19 mouse cellular contexts compared by ENCODE assay signal in the genomic region with DNA sequence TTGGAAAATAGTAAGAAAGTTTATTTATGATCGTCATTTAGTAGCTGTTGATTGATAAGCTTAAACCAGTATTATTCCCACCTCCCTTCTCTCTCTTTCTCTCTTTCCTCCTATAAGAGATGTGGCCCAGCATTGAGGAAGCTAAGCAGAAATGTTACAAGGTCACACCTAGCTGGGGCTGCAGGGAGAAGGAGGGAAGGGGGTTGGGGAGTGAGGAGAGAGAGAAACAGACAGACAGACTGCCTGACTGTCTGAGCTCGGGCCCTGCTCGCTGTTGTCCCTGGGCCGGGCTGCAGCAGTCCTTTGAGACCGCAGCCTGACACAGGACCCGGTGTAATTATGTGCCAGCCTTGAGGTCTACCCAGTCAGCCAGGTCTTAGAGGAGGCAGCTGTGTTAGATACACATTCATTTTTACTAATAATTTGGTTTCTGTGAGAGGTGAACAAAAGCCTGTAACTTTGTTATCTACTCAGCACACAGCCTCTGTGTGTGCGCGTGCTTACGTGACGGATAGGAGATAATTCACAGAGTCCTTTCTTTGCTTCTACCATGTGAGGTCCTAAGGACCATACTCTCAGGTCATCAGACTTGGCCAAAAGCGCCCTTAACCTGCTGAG. TPM values are rescaled to one million over a fixed set of nuclear protein-coding genes. Genes with fewer than 3 reads are reported as not detected.
DNase-seq lines count a peak whose midpoint lies in the region; ATAC-seq and TF ChIP-seq lines count a peak whose summit lies in the region.
"Had no signal": no experiment of that assay in that cellular context is flagged by ENCODE, and none has a peak within 500 bp of the region (broad histone marks: within the 10 kb centered on the region; RNA-seq: fewer than 3 reads in every experiment).

No protein-coding gene starts in this region.

- WGBS in heart, embryonic 12.5 days = 76% methylated on average over 11 of the region's 11 CpGs
- 91% methylated on average over 11 of the region's 11 CpGs for WGBS in embryonic facial prominence, embryonic 10.5 days
- 22% methylated on average over 11 of the region's 11 CpGs for WGBS in liver, embryonic 15.5 days (ENCODE audit: insufficient replicate concordance)
- 92% methylated on average over 11 of the region's 11 CpGs for WGBS in kidney, adult 2 months

- ATAC-seq in heart, embryonic 12.5 days (ENCODE audit: insufficient number of reproducible peaks, low FRiP score) = peak; percentile 85
- peak; percentile 79 for ATAC-seq in liver, embryonic 15.5 days (ENCODE audit: insufficient read depth)

- no peak overlapping the region for H3K4me3 ChIP-seq in heart, embryonic 12.5 days
- peak overlapping the region; percentile 5 to 9; a peak in 1 of 4 replicates for H3K4me3 ChIP-seq in MEL (ENCODE audit: control insufficient read depth in 1 of 2, insufficient read depth in 1 of 2, low read depth in 2 of 2, low read length in 2 of 2)
- H3K4me3 ChIP-seq in embryonic facial prominence, embryonic 10.5 days = no peak overlapping the region
- peak overlapping the region; percentile 26 for H3K4me3 ChIP-seq in liver, embryonic 15.5 days (replicated peaks)
- H3K4me3 ChIP-seq in kidney, adult 2 months (ENCODE audit: insufficient read depth, low read depth, low read length) = no peak overlapping the region
- H3K4me3 ChIP-seq: forebrain, embryonic 12.5 days; heart, adult 2 months; limb, embryonic 13.5 days had no signal

- 0 out of 2 replicates have a peak overlapping the region, but pooled peaks have one; percentile 16 for H3K4me2 ChIP-seq in heart, embryonic 12.5 days
- peak overlapping the region; percentile 70 for H3K4me2 ChIP-seq in liver, embryonic 15.5 days
- H3K4me2 ChIP-seq: forebrain, embryonic 12.5 days; limb, embryonic 13.5 days; midbrain, embryonic 11.5 days had no signal

- DNase-seq in heart, postnatal 36 days = no peak
- DNase-seq in MEL (ENCODE audit: low read depth, low spot score) = peak; percentile 79
- no peak for DNase-seq in embryonic facial prominence, embryonic 10.5 days (ENCODE audit: low spot score)
- no peak for DNase-seq in adrenal gland, postnatal 36 days
- no peak for DNase-seq in embryo, embryonic 10.5 days (ENCODE audit: low spot score)
- no peak for DNase-seq in kidney, adult 2 months
- DNase-seq: adrenal gland, adult 8-10 months; cerebellum, postnatal 10 days; heart, adult 2 months; heart, postnatal 4 days; lung, postnatal 10 days had no signal

- H3K27ac ChIP-seq in heart, embryonic 12.5 days (ENCODE audit: poor library complexity, severe bottlenecking) = peak overlapping the region; percentile 61; the same call in 1 of the 2 replicates
- peak overlapping the region; percentile 92 for H3K27ac ChIP-seq in MEL (ENCODE audit: control insufficient read depth, low read depth, low read length)
- H3K27ac ChIP-seq in embryonic facial prominence, embryonic 10.5 days (replicated peaks) = peak overlapping the region; percentile 59
- H3K27ac ChIP-seq in liver, embryonic 15.5 days (replicated peaks) = peak overlapping the region; percentile 96
- H3K27ac ChIP-seq in kidney, adult 2 months (ENCODE audit: insufficient read depth, low read depth, low read length) = no peak overlapping the region
- H3K27ac ChIP-seq: forebrain, embryonic 12.5 days; heart, adult 2 months; kidney, postnatal 0 days; limb, embryonic 13.5 days had no signal

- intact Hi-C loops in heart, postnatal 36 days (cut with DNase I) = loop anchor here (5.0 kb wide), 1 partner anchor 202 kb away; no protein-coding TSS in a partner anchor

- H3K9ac ChIP-seq in heart, embryonic 12.5 days = no peak overlapping the region; the same call in 1 of the 2 replicates
- H3K9ac ChIP-seq in MEL (ENCODE audit: control insufficient read depth, low read depth, low read length, poor library complexity, severe bottlenecking) = peak overlapping the region; percentile 47
- peak overlapping the region; percentile 49; the same call in 1 of the 2 replicates for H3K9ac ChIP-seq in liver, embryonic 15.5 days
- H3K9ac ChIP-seq: forebrain, embryonic 12.5 days; limb, embryonic 13.5 days had no signal

- H3K79me2 ChIP-seq in MEL (ENCODE audit: control insufficient read depth, insufficient read depth, low read length, poor library complexity) = peaks cover 5% of the 10 kb centered on the region

- TF ChIP-seq CTCF in MEL (IDR thresholded peaks at IDR 0.05 in 2 of 3, conservative IDR thresholded peaks at IDR 0.05 in 1 of 3; ENCODE audit: control insufficient read depth in 1 of 3, insufficient read depth in 1 of 3, low read depth in 2 of 3, low read length in 3 of 3, poor library complexity in 1 of 3, severe bottlenecking in 1 of 3) = no peak
- TF ChIP-seq CTCF in kidney, adult 2 months (conservative IDR thresholded peaks at IDR 0.05; ENCODE audit: insufficient read depth, insufficient read length, low read depth, low read length) = no peak

- H3K36me3 ChIP-seq in heart, embryonic 12.5 days = peaks cover 67% of the 10 kb centered on the region
- H3K36me3 ChIP-seq in MEL (ENCODE audit: control insufficient read depth in 1 of 2, insufficient read depth in 2 of 2, low read length in 2 of 2) = peaks cover 13 to 50% of the 10 kb centered on the region in 2 experiments
- peaks cover 71% of the 10 kb centered on the region for H3K36me3 ChIP-seq in embryonic facial prominence, embryonic 10.5 days (replicated peaks)
- peaks cover 71% of the 10 kb centered on the region for H3K36me3 ChIP-seq in liver, embryonic 15.5 days (replicated peaks)
- H3K36me3 ChIP-seq in kidney, adult 2 months (ENCODE audit: control insufficient read depth, insufficient read depth, low read length) = no peaks in the 10 kb centered on the region; the same call in 1 of the 2 replicates

- TF ChIP-seq RAD21 in MEL (IDR thresholded peaks at IDR 0.05; ENCODE audit: low read depth, low read length) = no peak

- no peaks in the 10 kb centered on the region for H3K27me3 ChIP-seq in heart, embryonic 12.5 days (replicated peaks)
- no peaks in the 10 kb centered on the region for H3K27me3 ChIP-seq in MEL (ENCODE audit: control insufficient read depth in 1 of 2, insufficient read depth in 2 of 2, low read length in 2 of 2)
- H3K27me3 ChIP-seq in embryonic facial prominence, embryonic 10.5 days (replicated peaks; ENCODE audit: low read depth, poor library complexity, severe bottlenecking) = no peaks in the 10 kb centered on the region
- no peaks in the 10 kb centered on the region for H3K27me3 ChIP-seq in liver, embryonic 15.5 days
- H3K27me3 ChIP-seq in kidney, adult 2 months (replicated peaks; ENCODE audit: control insufficient read depth, insufficient read depth, low read length) = no peaks in the 10 kb centered on the region
- H3K27me3 ChIP-seq: forebrain, embryonic 12.5 days; limb, embryonic 13.5 days had no signal

- TF ChIP-seq EP300 in MEL (IDR thresholded peaks at IDR 0.05; ENCODE audit: low read depth in 1 of 2, low read length in 2 of 2) = peak; percentile 91 to 93

- TF ChIP-seq POLR2A in MEL (IDR thresholded peaks at IDR 0.05; ENCODE audit: control insufficient read depth in 1 of 2, insufficient read depth in 1 of 2, low read depth in 1 of 2, low read length in 2 of 2, poor library complexity in 1 of 2) = no peak
- no peak for TF ChIP-seq POLR2A in kidney, adult 2 months (IDR thresholded peaks at IDR 0.05; ENCODE audit: low read depth, low read length)

- H3K9me3 ChIP-seq in heart, embryonic 12.5 days (replicated peaks) = no peaks in the 10 kb centered on the region
- H3K9me3 ChIP-seq in MEL (replicated peaks; ENCODE audit: insufficient read depth, low read length) = no peaks in the 10 kb centered on the region
- no peaks in the 10 kb centered on the region for H3K9me3 ChIP-seq in embryonic facial prominence, embryonic 10.5 days
- no peaks in the 10 kb centered on the region for H3K9me3 ChIP-seq in liver, embryonic 15.5 days (replicated peaks)
- H3K9me3 ChIP-seq: forebrain, embryonic 12.5 days; limb, embryonic 13.5 days had no signal

- peaks cover 26% of the 10 kb centered on the region for H3K4me1 ChIP-seq in heart, embryonic 12.5 days (replicated peaks)
- H3K4me1 ChIP-seq in MEL (ENCODE audit: control insufficient read depth in 1 of 2, insufficient read depth in 2 of 2, low read length in 2 of 2) = peaks cover 23 to 42% of the 10 kb centered on the region in 2 experiments
- no peaks in the 10 kb centered on the region for H3K4me1 ChIP-seq in embryonic facial prominence, embryonic 10.5 days
- H3K4me1 ChIP-seq in liver, embryonic 15.5 days (replicated peaks) = peaks cover 85% of the 10 kb centered on the region
- H3K4me1 ChIP-seq in kidney, adult 2 months (ENCODE audit: control insufficient read depth, insufficient read depth, low read length) = no peaks in the 10 kb centered on the region
- H3K4me1 ChIP-seq: forebrain, embryonic 12.5 days; limb, embryonic 13.5 days had no signal

RNA-seq across cellular contexts. Expression of a gene that starts 32.1 kb away (rescaled TPM):
- polyA plus RNA-seq in heart, embryonic 12.5 days (2016; fragmentation: Nextera tagmentation; extraction: Ambion mirVana) = 353 and 382 TPM in 2 replicates
- total RNA-seq in heart, postnatal 36 days (2021) = 100 to 1,000 TPM; 170 to 173 TPM
- total RNA-seq in MEL (2012; rRNA removed) = 107 TPM in 2 replicates
- polyA plus RNA-seq in MEL (2012; ENCODE audit: insufficient read depth in 1 of 2, insufficient read length in 2 of 2, low read depth in 1 of 2, low replicate concordance in 2 of 2, missing spikeins in 1 of 2) = 100 to 1,000 TPM in 1 of 2 experiments, not detected in 1; 320 TPM
- polyA plus RNA-seq in embryonic facial prominence, embryonic 10.5 days (2016; fragmentation: Nextera tagmentation; extraction: Ambion mirVana) = 223 and 232 TPM in 2 replicates
- 251 and 260 TPM in 2 replicates for polyA plus RNA-seq in liver, embryonic 15.5 days (2015; fragmentation: Nextera tagmentation; extraction: Ambion mirVana)
- total RNA-seq in adrenal gland, postnatal 36 days (2021) = 100 to 1,000 TPM; 213 to 260 TPM
- 348 and 430 TPM in 2 replicates for polyA plus RNA-seq in kidney, adult 2 months (2012; rRNA removed)

RNA-seq across cellular contexts. Expression of a gene that starts 49.5 kb away (rescaled TPM):
- 0.08 TPM in 1 of 2 replicates, not detected in the other for polyA plus RNA-seq in heart, embryonic 12.5 days (2016; fragmentation: Nextera tagmentation; extraction: Ambion mirVana)
- total RNA-seq in heart, postnatal 36 days (2021) = not detected
- total RNA-seq in MEL (2012; rRNA removed) = 0.03 TPM in 1 of 2 replicates, not detected in the other
- polyA plus RNA-seq in MEL (2012; ENCODE audit: insufficient read depth in 1 of 2, insufficient read length in 2 of 2, low read depth in 1 of 2, low replicate concordance in 2 of 2, missing spikeins in 1 of 2) = not detected
- 10.4 and 11.5 TPM in 2 replicates for polyA plus RNA-seq in embryonic facial prominence, embryonic 10.5 days (2016; fragmentation: Nextera tagmentation; extraction: Ambion mirVana)
- not detected in 2 replicates for polyA plus RNA-seq in liver, embryonic 15.5 days (2015; fragmentation: Nextera tagmentation; extraction: Ambion mirVana)
- total RNA-seq in adrenal gland, postnatal 36 days (2021) = not detected
- not detected in 2 replicates for polyA plus RNA-seq in kidney, adult 2 months (2012; rRNA removed)
- total RNA-seq: adrenal gland, adult 8-10 months; heart, adult 2 months; heart, postnatal 4 days had no signal
- polyA plus RNA-seq: heart, adult 2 months; kidney, postnatal 0 days; limb, embryonic 13.5 days; neural tube, embryonic 14.5 days; stomach, embryonic 14.5 days had no signal

RNA-seq across cellular contexts. Expression of a gene that starts 49.7 kb away (rescaled TPM):
- 28.5 and 28.6 TPM in 2 replicates for polyA plus RNA-seq in heart, embryonic 12.5 days (2016; fragmentation: Nextera tagmentation; extraction: Ambion mirVana)
- total RNA-seq in heart, postnatal 36 days (2021) = 10 to 100 TPM; 16.4 to 18.2 TPM
- 15.7 and 17.5 TPM in 2 replicates for total RNA-seq in MEL (2012; rRNA removed)
- polyA plus RNA-seq in MEL (2012; ENCODE audit: insufficient read depth in 1 of 2, insufficient read length in 2 of 2, low read depth in 1 of 2, low replicate concordance in 2 of 2, missing spikeins in 1 of 2) = 10 to 100 TPM in 1 of 2 experiments, not detected in 1; 13.9 TPM
- 15.4 and 15.7 TPM in 2 replicates for polyA plus RNA-seq in embryonic facial prominence, embryonic 10.5 days (2016; fragmentation: Nextera tagmentation; extraction: Ambion mirVana)
- 12.0 and 12.2 TPM in 2 replicates for polyA plus RNA-seq in liver, embryonic 15.5 days (2015; fragmentation: Nextera tagmentation; extraction: Ambion mirVana)
- 10 to 100 TPM; 25.6 to 29.3 TPM for total RNA-seq in adrenal gland, postnatal 36 days (2021)
- 15.4 and 15.5 TPM in 2 replicates for polyA plus RNA-seq in kidney, adult 2 months (2012; rRNA removed)

RNA-seq across cellular contexts. Expression of a gene that starts 55.6 kb away (rescaled TPM):
- polyA plus RNA-seq in heart, embryonic 12.5 days (2016; fragmentation: Nextera tagmentation; extraction: Ambion mirVana) = 13.5 and 14.1 TPM in 2 replicates
- 10 to 100 TPM; 30.9 to 37.7 TPM for total RNA-seq in heart, postnatal 36 days (2021)
- total RNA-seq in MEL (2012; rRNA removed) = 2.8 and 3.4 TPM in 2 replicates
- polyA plus RNA-seq in MEL (2012; ENCODE audit: insufficient read depth in 1 of 2, insufficient read length in 2 of 2, low read depth in 1 of 2, low replicate concordance in 2 of 2, missing spikeins in 1 of 2) = 1 to 10 TPM in 1 of 2 experiments, not detected in 1; 3.7 TPM
- polyA plus RNA-seq in embryonic facial prominence, embryonic 10.5 days (2016; fragmentation: Nextera tagmentation; extraction: Ambion mirVana) = 4.7 and 5.0 TPM in 2 replicates
- polyA plus RNA-seq in liver, embryonic 15.5 days (2015; fragmentation: Nextera tagmentation; extraction: Ambion mirVana) = 2.3 and 2.7 TPM in 2 replicates
- 10 to 100 TPM; 21.1 to 21.6 TPM for total RNA-seq in adrenal gland, postnatal 36 days (2021)
- polyA plus RNA-seq in kidney, adult 2 months (2012; rRNA removed) = 14.9 and 21.7 TPM in 2 replicates

Comparison
In these comparisons a context has a peak if more than half of its experiments do, and no peak if none do; other contexts are left out.
1. H3K4me3 ChIP-seq: peak in MEL (2 of 2) and liver, embryonic 15.5 days (single experiment); none in heart, embryonic 12.5 days (single experiment), embryonic facial prominence, embryonic 10.5 days (single experiment) and kidney, adult 2 months (single experiment).
2. RNA of a gene that starts 49.5 kb away (polyA plus RNA-seq): 10.4 to 11.5 TPM in embryonic facial prominence, embryonic 10.5 days; 0.08 TPM in heart, embryonic 12.5 days, not detected in liver, embryonic 15.5 days, not detected in MEL and not detected in kidney, adult 2 months; every median in the first group is over 10 times any median in the second.